ENCODE assay signal across 27 mouse cellular contexts in genomic region chr2:100964584-100964983, GRCm38 (mm10).
"Had no signal": no experiment of that assay in that cellular context is flagged by ENCODE, and none has a peak within 500 bp of the region (broad histone marks: within the 10 kb centered on the region; RNA-seq: fewer than 3 reads in every experiment).

No protein-coding gene starts in this region.

- H3K4me2 ChIP-seq: heart, embryonic 11.5 days; heart, embryonic 13.5 days; heart, embryonic 15.5 days; hindbrain, embryonic 13.5 days; hindbrain, embryonic 15.5 days; kidney, embryonic 15.5 days; limb, embryonic 13.5 days; limb, embryonic 15.5 days; liver, embryonic 12.5 days had no signal

- DNase-seq: gastrocnemius, postnatal 14 days; gastrocnemius, postnatal 36 days; heart, adult 11 months; heart, adult 2 months; heart, postnatal 14 days; heart, postnatal 36 days; kidney, adult 11 months; kidney, adult 2 months; kidney, adult 9 months; kidney, postnatal 10 days; kidney, postnatal 25 days; kidney, postnatal 4 days; layer of hippocampus, postnatal 36 days; left cerebral cortex, postnatal 4 days had no signal

- H3K27ac ChIP-seq: heart, adult 2 months; heart, embryonic 13.5 days; heart, embryonic 15.5 days; hindbrain, embryonic 13.5 days; hindbrain, embryonic 15.5 days; hindbrain, postnatal 0 days; kidney, embryonic 15.5 days; layer of hippocampus, adult 2 months; limb, embryonic 13.5 days; limb, embryonic 15.5 days; liver, embryonic 12.5 days; liver, embryonic 14.5 days had no signal

- H3K4me3 ChIP-seq: heart, adult 2 months; heart, embryonic 13.5 days; heart, embryonic 15.5 days; hindbrain, embryonic 13.5 days; hindbrain, embryonic 15.5 days; kidney, embryonic 15.5 days; layer of hippocampus, adult 2 months; limb, embryonic 13.5 days; limb, embryonic 15.5 days; liver, embryonic 12.5 days had no signal

- ATAC-seq: hindbrain, postnatal 0 days; intestine, embryonic 16.5 days; liver, embryonic 12.5 days had no signal

- H3K36me3 ChIP-seq: heart, embryonic 13.5 days; heart, embryonic 15.5 days; hindbrain, embryonic 13.5 days; hindbrain, embryonic 15.5 days; kidney, embryonic 15.5 days; limb, embryonic 13.5 days; limb, embryonic 15.5 days; liver, embryonic 12.5 days had no signal

- H3K9ac ChIP-seq: heart, embryonic 13.5 days; heart, embryonic 15.5 days; hindbrain, embryonic 13.5 days; hindbrain, embryonic 15.5 days; kidney, embryonic 15.5 days; limb, embryonic 13.5 days; limb, embryonic 15.5 days; liver, embryonic 12.5 days; liver, embryonic 14.5 days had no signal

- H3K4me1 ChIP-seq: heart, embryonic 13.5 days; heart, embryonic 15.5 days; hindbrain, embryonic 13.5 days; hindbrain, embryonic 15.5 days; kidney, embryonic 15.5 days; limb, embryonic 13.5 days; limb, embryonic 15.5 days; liver, embryonic 12.5 days had no signal

- H3K27me3 ChIP-seq: heart, embryonic 13.5 days; heart, embryonic 15.5 days; hindbrain, embryonic 13.5 days; hindbrain, embryonic 15.5 days; kidney, embryonic 15.5 days; limb, embryonic 13.5 days; limb, embryonic 15.5 days; liver, embryonic 12.5 days had no signal

- H3K9me3 ChIP-seq: heart, embryonic 13.5 days; heart, embryonic 15.5 days; hindbrain, embryonic 13.5 days; hindbrain, embryonic 15.5 days; kidney, embryonic 15.5 days; limb, embryonic 13.5 days; limb, embryonic 15.5 days; liver, embryonic 12.5 days had no signal
